Mouse (Mus musculus) midbrain, embryonic 10.5 days (tissue): ENCODE measurements at regions not wholly inside any gene's neighbourhood (a gene's known extent, or its start where the extent isn't known, plus 50 kb on each side); places are given as distances from the start of the nearest gene placed in this dataset.

ENCODE experiments used
- DNase-seq: peaks from one replicate; pipeline ENCODE4 v3.0.0-alpha.2; 2017; ENCODE audit warnings: low spot score
- H3K27ac ChIP-seq: fragments of 300-500 bp; sonication (generic); replicated peaks from 2 replicates; pipeline ENCODE4 v1.5.1; 2016; ENCODE audit warnings: mild to moderate bottlenecking
- H3K27me3 ChIP-seq: fragments of 300-500 bp; sonication (generic); 2 replicates; pipeline ENCODE4 v1.6.1; 2016; ENCODE audit warnings: low read depth, mild to moderate bottlenecking; ENCODE audit not compliant: poor library complexity, severe bottlenecking
- H3K36me3 ChIP-seq: fragments of 300-500 bp; sonication (generic); 2 replicates; pipeline ENCODE4 v1.6.1; 2016; ENCODE audit warnings: mild to moderate bottlenecking, moderate library complexity
- H3K4me1 ChIP-seq: fragments of 300-500 bp; sonication (generic); 2 replicates; pipeline ENCODE4 v1.6.1; 2016
- H3K4me3 ChIP-seq: fragments of 300-500 bp; sonication (generic); 2 replicates; pipeline ENCODE4 v1.5.1; 2016; ENCODE audit warnings: mild to moderate bottlenecking, moderate library complexity
- H3K9me3 ChIP-seq: fragments of 300-500 bp; sonication (generic); replicated peaks from 2 replicates; pipeline ENCODE4 v1.6.1; 2016; ENCODE audit warnings: mild to moderate bottlenecking
- WGBS: fragments of 180-500 bp; shearing (Covaris S2); methylation state at CpG from one replicate; pipeline ENCODE4 v1.1.7; 2016; 5-methylcytosine and 5-hydroxymethylcytosine counted together

DNA sequence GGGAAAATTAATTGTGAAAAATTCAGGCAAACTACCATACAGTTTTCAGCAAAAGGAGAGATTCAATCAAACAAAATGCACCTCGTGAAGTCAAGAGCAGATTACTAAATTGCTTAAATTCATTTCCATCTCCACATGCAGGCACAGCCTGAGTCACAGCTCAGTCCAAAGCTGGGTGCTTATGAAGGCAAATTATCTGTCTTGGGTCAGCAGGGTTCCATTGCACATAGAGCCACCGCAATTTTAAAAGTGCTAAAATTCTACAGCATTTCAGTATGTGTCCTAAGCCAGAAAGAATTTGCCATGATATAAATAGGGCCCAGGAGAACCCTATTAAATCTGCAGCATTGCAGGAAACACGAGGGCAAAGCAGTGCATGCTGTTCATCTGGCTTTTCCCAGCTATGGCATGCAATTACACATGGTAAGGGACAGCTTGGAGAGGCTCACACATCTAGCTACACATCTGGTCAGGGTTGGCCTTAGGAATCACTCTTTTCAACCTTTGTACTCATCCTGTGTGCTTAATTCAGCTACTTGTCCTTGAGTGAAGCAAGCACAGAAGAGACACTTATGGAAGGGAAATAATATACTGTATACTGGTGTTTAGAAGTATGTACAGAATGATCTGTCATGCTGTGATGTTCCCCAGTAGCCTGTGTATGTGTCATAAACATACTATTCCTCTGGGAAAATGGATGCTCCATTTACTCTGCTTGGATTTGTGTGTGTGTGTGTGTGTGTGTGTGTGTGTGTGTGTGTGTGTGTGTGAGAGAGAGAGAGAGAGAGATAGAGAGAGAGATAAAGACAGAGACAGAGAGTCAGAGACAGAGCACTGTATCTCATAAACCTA is 271.0 kb upstream of the Myo3a start:
- no peak overlapping the region for H3K27ac ChIP-seq
- DNase-seq = no peak
- WGBS = 78% methylated on average over 3 of the region's 3 CpGs

GRCm38 (mm10) chr2:21958365-21958764 is 268.9 kb upstream of the Myo3a start:
- Histone ChIP-seq H3K27ac (peak overlapping the region; percentile 61), H3K36me3 (no peaks in the 10 kb centered on the region), H3K27me3 (no peaks in the 10 kb centered on the region), H3K4me3 (peak overlapping the region; percentile 23; the same call in 1 of the 2 replicates), H3K4me1 (peaks cover 17% of the 10 kb centered on the region), H3K9me3 (no peaks in the 10 kb centered on the region)
- DNase-seq = peak; percentile 29
- 6% methylated on average over 3 of the region's 3 CpGs for WGBS

More for the DNA sequence above, 271.0 kb upstream of the Myo3a start:
- no peak overlapping the region for H3K4me3 ChIP-seq
- H3K36me3 ChIP-seq = no peaks in the 10 kb centered on the region
- H3K9me3 ChIP-seq = no peaks in the 10 kb centered on the region
- H3K27me3 ChIP-seq = no peaks in the 10 kb centered on the region
- peaks cover 7% of the 10 kb centered on the region; the same call in 1 of the 2 replicates for H3K4me1 ChIP-seq

DNA sequence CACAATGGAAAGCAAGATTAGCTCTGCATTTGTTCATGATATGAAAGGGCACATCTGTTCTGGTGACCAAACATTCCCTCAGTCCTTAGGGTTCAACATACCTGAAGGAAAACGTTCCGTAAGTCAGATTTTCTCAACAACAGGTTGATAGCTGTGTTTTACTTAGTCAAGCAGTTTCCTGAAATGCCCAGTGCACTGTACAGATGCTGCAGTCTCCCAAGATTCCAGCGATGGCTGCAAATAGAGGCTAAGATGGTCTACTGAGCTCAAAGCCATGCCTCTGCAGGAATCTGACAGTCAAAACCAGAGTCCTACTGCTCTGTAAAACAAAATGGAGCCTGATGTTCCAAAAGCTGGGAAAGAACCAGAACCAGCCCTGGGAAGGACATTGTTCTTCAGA is 268.5 kb upstream of the Myo3a start:
- peak overlapping the region; percentile 61; the same call in 1 of the 2 replicates for H3K27ac ChIP-seq
- peaks cover 21% of the 10 kb centered on the region for H3K4me1 ChIP-seq
- no peaks in the 10 kb centered on the region for H3K9me3 ChIP-seq
- no peaks in the 10 kb centered on the region for H3K36me3 ChIP-seq
- H3K27me3 ChIP-seq = no peaks in the 10 kb centered on the region
- DNase-seq = no peak
- H3K4me3 ChIP-seq = peak overlapping the region; percentile 23; the same call in 1 of the 2 replicates
- WGBS = 61% methylated on average over 3 of the region's 3 CpGs

DNA sequence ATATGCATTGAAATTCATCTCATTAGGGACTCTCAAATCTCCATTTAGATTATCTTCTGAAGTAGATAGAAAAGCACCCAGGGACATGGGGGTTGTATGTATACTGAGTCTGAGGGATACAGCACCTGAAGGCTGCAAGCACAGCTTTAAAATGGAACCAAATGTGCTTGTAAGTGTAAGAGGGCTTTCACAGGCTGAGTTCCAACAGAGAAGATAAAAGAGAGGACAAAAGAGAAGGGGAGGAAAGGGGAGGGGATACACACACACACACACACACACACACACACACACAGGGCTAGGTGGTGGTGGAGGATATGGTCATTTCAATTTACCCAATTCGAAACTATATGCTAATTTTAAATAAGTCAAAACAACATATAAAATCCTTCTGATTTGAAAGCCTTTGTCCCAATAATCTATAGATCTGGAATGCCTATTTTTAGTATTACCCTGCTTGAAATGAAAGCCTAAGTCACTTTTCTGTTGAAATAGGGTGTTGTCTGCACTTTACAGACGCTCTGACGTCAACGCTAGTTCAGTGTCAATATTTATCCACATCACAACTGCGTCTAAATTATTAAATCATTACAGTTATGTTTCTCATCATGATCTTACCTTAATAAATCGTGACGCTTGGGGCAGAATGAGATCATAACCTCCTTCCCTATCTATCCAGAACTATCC is 263.8 kb upstream of the Myo3a start:
- no peak for DNase-seq
- Histone ChIP-seq H3K27ac (peak overlapping the region; percentile 79), H3K36me3 (no peaks in the 10 kb centered on the region), H3K27me3 (no peaks in the 10 kb centered on the region), H3K4me3 (peak overlapping the region; percentile 38), H3K4me1 (peaks cover 25% of the 10 kb centered on the region), H3K9me3 (no peaks in the 10 kb centered on the region)
- WGBS = 4% methylated on average over 7 of the region's 7 CpGs

- no peaks in the 10 kb centered on the region for H3K36me3 ChIP-seq
- no peaks in the 10 kb centered on the region for H3K27me3 ChIP-seq
- H3K4me3 ChIP-seq = peak overlapping the region; percentile 38
- DNase-seq = peak; percentile 65
- peak overlapping the region; percentile 79 for H3K27ac ChIP-seq
- 1% methylated on average over 10 of the region's 10 CpGs for WGBS
- peaks cover 20% of the 10 kb centered on the region for H3K4me1 ChIP-seq
- no peaks in the 10 kb centered on the region for H3K9me3 ChIP-seq
Observed at GRCm38 (mm10) chr2:21964027-21964605, 263.2 kb upstream of the Myo3a start.

DNA sequence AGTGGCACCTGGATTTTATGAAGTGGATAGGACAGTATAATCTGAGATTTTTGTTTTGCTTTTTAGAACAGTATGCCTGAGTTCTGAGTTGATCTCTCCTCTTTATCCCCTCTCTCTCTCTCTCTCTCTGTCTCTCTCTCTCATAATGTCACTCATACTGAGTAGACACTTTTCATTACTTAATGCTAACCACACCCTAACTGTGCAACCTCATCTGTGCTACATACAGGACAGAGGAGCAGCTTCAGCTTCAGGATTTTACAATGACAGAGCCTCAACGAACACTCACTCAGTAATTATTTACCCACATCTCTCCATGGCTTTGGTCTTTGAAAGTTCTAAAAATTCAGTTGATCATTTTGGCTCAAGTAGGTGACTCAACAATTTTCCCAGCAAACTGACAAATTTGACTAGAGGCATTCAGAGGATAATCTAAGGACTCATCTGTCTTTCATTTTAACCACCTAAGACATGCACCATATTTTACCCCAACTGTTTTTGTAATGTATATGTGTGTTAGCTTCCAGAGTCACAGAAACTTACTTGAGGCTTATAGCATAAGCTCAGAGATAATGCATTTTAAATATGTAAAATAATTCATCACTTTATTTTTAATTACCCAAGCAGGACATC is 256.4 kb upstream of the Myo3a start:
- H3K4me3 ChIP-seq = no peak overlapping the region
- H3K27me3 ChIP-seq = no peaks in the 10 kb centered on the region
- no peaks in the 10 kb centered on the region for H3K36me3 ChIP-seq
- H3K4me1 ChIP-seq = 0 out of 2 replicates have a peak, but pooled peaks cover 3% of the 10 kb centered on the region
- no peak for DNase-seq
- WGBS = 84% methylated on average over 1 of the region's 1 CpGs
- no peaks in the 10 kb centered on the region for H3K9me3 ChIP-seq
- no peak overlapping the region for H3K27ac ChIP-seq

- DNase-seq = no peak
- Histone ChIP-seq H3K4me3 (no peak overlapping the region), H3K36me3 (no peaks in the 10 kb centered on the region), H3K27me3 (no peaks in the 10 kb centered on the region), H3K9me3 (no peaks in the 10 kb centered on the region), H3K27ac (no peak overlapping the region), H3K4me1 (0 out of 2 replicates have a peak, but pooled peaks cover 3% of the 10 kb centered on the region)
- WGBS = 87% methylated on average over 3 of the region's 3 CpGs
Observed at GRCm38 (mm10) chr2:21974599-21974998, 252.7 kb upstream of the Myo3a start.

DNA sequence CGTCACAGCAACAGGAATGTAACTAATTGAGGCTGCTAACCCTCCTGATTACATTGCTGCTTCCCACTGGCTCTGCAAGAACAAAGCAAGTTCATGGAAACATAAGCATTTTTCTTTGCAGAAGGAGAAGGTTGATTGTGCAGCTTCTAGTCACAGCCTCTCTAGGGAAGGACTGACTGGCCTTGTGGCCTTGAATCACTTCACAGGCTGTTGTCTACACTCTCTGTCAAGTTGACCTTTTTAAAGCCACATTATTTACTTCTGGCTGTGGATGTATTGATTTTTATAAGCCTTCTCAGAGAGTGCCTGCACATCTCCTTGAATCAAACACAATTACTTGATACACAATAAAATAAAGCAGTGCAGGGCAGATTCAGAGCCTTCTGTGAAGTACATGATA is 251.8 kb upstream of the Myo3a start:
- WGBS = 48% methylated on average over 1 of the region's 1 CpGs
- H3K27me3 ChIP-seq = no peaks in the 10 kb centered on the region
- no peak overlapping the region for H3K27ac ChIP-seq
- no peaks in the 10 kb centered on the region for H3K36me3 ChIP-seq
- no peaks in the 10 kb centered on the region for H3K9me3 ChIP-seq
- H3K4me1 ChIP-seq = 0 out of 2 replicates have a peak, but pooled peaks cover 3% of the 10 kb centered on the region
- no peak overlapping the region for H3K4me3 ChIP-seq
- no peak for DNase-seq

DNA sequence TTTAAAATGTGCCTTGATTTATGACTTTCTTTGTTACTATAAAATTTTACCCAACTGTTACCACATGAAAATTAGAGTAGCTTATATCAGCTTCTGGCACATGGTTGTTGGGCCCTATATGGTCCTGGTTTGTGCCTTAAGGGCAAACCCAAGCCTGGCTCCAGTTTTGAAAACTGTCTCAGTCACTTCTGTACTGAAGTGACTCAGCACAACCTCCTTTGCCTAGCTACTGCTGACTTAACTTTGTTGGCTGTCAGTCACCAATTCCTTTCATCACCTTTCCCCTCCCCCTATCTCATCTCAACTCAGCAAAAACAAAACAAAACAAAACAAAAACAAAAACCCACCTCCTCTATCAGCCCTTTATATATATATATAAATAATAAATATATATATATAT is 251.0 kb upstream of the Myo3a start:
- Histone ChIP-seq H3K27ac (no peak overlapping the region), H3K9me3 (no peaks in the 10 kb centered on the region), H3K36me3 (no peaks in the 10 kb centered on the region), H3K27me3 (no peaks in the 10 kb centered on the region), H3K4me3 (no peak overlapping the region), H3K4me1 (0 out of 2 replicates have a peak, but pooled peaks cover 3% of the 10 kb centered on the region)
- DNase-seq = no peak

DNA sequence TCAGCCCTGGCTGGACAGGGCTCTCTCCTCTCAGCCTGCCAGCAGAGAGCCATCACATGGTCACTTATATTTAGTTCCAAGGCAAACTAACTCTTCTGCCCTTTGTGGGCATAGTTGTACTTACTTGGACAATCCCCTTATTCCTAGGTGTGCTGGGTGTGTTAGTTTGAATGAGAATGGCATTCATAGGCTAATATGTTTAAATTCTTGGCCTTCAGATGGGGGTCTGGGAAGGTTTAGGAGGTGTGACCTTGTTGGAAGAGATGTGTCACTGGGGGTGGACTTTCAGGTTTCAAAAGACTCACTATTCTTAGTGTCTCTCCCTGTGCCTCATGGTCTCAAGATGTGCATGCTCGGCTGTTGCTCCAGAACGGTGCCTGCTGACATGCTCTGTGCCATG is 250.5 kb upstream of the Myo3a start:
- Histone ChIP-seq H3K9me3 (no peaks in the 10 kb centered on the region), H3K4me1 (no peaks in the 10 kb centered on the region), H3K27ac (no peak overlapping the region), H3K27me3 (no peaks in the 10 kb centered on the region), H3K4me3 (no peak overlapping the region), H3K36me3 (no peaks in the 10 kb centered on the region)
- WGBS = 85% methylated on average over 2 of the region's 2 CpGs
- DNase-seq = no peak

- Histone ChIP-seq H3K4me3 (no peak overlapping the region), H3K27ac (no peak overlapping the region), H3K9me3 (no peaks in the 10 kb centered on the region), H3K4me1 (no peaks in the 10 kb centered on the region), H3K36me3 (no peaks in the 10 kb centered on the region), H3K27me3 (no peaks in the 10 kb centered on the region)
- WGBS = 86% methylated on average over 9 of the region's 9 CpGs
- DNase-seq = no peak
Observed at GRCm38 (mm10) chr2:21980177-21980576, 247.1 kb upstream of the Myo3a start.

GRCm38 (mm10) chr2:22024438-22024837 is 202.9 kb upstream of the Myo3a start:
- WGBS = 75% methylated on average over 2 of the region's 2 CpGs
- no peaks in the 10 kb centered on the region for H3K9me3 ChIP-seq

More at GRCm38 (mm10) chr2:22024438-22024837, 202.9 kb upstream of the Myo3a start:
- no peak overlapping the region for H3K27ac ChIP-seq
- H3K36me3 ChIP-seq = no peaks in the 10 kb centered on the region
- no peak overlapping the region for H3K4me3 ChIP-seq
- H3K4me1 ChIP-seq = 0 out of 2 replicates have a peak, but pooled peaks cover 4% of the 10 kb centered on the region
- H3K27me3 ChIP-seq = no peaks in the 10 kb centered on the region
- DNase-seq = no peak
